Mouse (Mus musculus) brain, embryonic 14.5 days (tissue): ENCODE data around the gene Lce1k. TPM values are rescaled to one million over a fixed set of nuclear protein-coding genes. Genes with fewer than 3 reads are reported as not detected.
"Not testable (repeated sequence)": the region's sequence is repeated elsewhere in the genome, so short reads cannot be mapped to it uniquely, and the experiment has no call there.

Experiments used
- DNase-seq: peaks from one replicate; pipeline ENCODE4 v3.0.0-alpha.2; 2011; ENCODE audit warnings: low read depth
- CTCF ChIP-seq: fragments of 200-500 bp; IDR thresholded peaks from 2 replicates; pipeline ENCODE4 v1.5.1; 2012; ENCODE audit warnings: inconsistent platforms, mild to moderate bottlenecking, moderate library complexity, borderline replicate concordance; ENCODE audit not compliant: insufficient read depth, insufficient read length; ENCODE audit errors: extremely low read depth
- POLR2A ChIP-seq: fragments of 200-500 bp; IDR thresholded peaks from 2 replicates; pipeline ENCODE4 v1.6.1; 2012; ENCODE audit warnings: mild to moderate bottlenecking, inconsistent platforms, borderline replicate concordance; ENCODE audit not compliant: poor library complexity, insufficient read depth, insufficient read length, severe bottlenecking; ENCODE audit errors: extremely low read depth
- polyA plus RNA-seq: library from polyadenylated mRNA; depleted of rRNA; stranded (reverse); fragments of >200 nt; gene quantifications from 2 replicates; pipeline ENCODE4 v1.2.3, GENCODE M21; 2012; rRNA removed

Lce1k gene
- polyA plus RNA-seq = not detected in 2 replicates

GRCm38 (mm10) chr3:92807791-92808190 is at the start of gene Lce1k:
Lce1k (minus strand) TSS chr3:92807891.
- TF ChIP-seq CTCF (no peak), POLR2A (no peak)

DNA sequence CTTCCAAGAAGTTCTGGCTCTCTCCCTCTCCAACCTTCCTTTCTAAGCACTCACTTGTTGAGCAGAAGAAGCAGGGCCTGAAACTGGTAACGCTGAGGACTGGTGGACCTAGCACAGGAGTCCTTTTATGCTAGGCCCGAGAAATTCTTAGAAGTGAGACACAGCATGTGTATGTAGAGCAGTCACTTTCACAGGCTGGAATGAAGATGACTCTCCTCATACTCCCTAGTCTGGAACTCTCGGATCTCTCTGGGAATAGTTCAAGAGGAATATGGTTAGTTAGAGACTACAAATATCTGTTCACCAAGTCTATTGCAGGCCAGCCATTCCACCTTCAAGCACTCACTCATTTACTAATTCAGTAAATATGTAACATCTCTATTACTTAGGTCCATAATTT is 43.5 kb upstream of the Lce1k start, which contains the start of gene Lce1l:
Gene Lce1l (minus strand): TSS at position 101 of the 400 bp plus-strand sequence.
- TF ChIP-seq POLR2A (no peak), CTCF (no peak)
- no peak for DNase-seq

More at GRCm38 (mm10) chr3:92807791-92808190, at the start of gene Lce1k:
- no peak for DNase-seq

- no peak for TF ChIP-seq CTCF
- no peak for DNase-seq
Observed at GRCm38 (mm10) chr3:92827108-92827507, 19.4 kb upstream of the Lce1k start, which contains the start of gene Kprp. Kprp (minus strand) TSS chr3:92827247.

DNA sequence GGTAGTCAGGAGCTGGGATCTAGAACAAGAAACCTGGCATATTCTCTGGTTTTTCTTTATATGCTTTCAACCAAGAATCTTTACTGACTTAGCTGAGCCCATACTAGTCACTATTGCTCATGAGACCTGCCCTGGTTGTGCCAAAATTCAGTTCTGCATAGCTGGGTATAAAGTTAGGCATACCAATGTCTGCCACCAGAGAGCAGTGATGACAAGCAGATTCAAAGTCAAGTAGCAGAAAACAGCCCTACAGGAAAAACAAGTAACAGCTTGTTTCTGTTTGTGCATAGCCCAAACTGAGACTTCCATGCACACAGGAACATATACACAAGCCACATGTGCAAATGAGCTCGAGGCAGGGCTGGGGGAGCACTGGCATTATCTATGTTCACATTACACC is 18.1 kb upstream of the Lce1k start:
- TF ChIP-seq CTCF (no peak), POLR2A (no peak)
- no peak for DNase-seq

DNA sequence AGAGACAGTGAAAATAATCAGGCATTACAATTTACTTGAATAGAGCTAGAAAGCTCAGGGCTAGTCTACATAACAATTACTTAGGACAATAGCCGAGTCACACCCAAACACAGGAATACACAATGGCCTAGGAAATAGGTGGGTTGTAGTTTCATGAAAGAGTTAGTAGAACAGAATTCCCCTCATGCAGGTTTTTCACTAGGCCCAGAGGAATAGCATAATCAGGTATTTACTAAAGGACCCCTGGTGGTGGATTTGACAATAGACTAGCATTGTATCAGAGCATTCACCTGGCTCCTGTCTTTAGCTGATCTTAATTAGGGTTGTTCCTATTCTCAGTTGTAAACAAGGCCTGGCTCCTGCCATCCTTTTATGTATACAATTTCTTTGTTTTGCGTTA is 8.3 kb upstream of the Lce1k start:
- not testable (repeated sequence) for DNase-seq

GRCm38 (mm10) chr3:92815581-92815980 is 7.9 kb upstream of the Lce1k start:
- TF ChIP-seq CTCF (no peak), POLR2A (no peak)
- no peak for DNase-seq

- DNase-seq = no peak
- TF ChIP-seq POLR2A (no peak), CTCF (no peak)
Observed at GRCm38 (mm10) chr3:92790414-92790813, 17.3 kb downstream of the Lce1k start, which contains the start of gene Lce1j. Lce1j (minus strand) TSS chr3:92790514.

- no peak for TF ChIP-seq POLR2A
- TF ChIP-seq CTCF = no peak
- DNase-seq = no peak
Observed at GRCm38 (mm10) chr3:92778799-92779198, 28.9 kb downstream of the Lce1k start, which contains the start of gene Lce1i. Lce1i (minus strand) TSS chr3:92778899.

GRCm38 (mm10) chr3:92771573-92771972 is 36.1 kb downstream of the Lce1k start:
- TF ChIP-seq CTCF = peak; percentile 30; the same call in 1 of the 2 replicates
- no peak for TF ChIP-seq POLR2A
- DNase-seq = peak; percentile 18

DNA sequence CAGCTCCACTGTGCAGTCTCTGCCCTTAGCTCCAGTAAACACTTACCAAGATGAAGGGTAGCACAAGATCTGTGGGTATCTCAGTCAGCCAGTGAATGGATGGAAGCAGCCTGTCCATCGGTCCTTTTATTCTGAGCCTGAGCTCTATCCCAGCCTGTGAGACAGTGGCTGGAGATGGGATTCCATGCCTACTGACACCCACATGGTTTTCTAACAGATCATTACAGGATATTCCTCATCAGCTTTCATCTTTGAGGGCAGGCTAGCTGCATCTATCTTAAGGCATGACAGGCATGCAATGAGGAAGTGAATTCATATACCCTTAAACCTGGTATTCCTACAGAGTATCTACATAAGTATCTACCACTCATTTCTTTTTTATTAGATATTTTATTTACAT is 42.7 kb downstream of the Lce1k start, which contains the start of gene Lce1h:
Gene Lce1h (minus strand): TSS at position 101 of the 400 bp plus-strand sequence.
- TF ChIP-seq POLR2A (no peak), CTCF (no peak)
- DNase-seq = no peak

Other genes starting within 250 kb of the Lce1k start
- not detected in 2 replicates for gene Ivl, start 234.2 kb downstream of the Lce1k start, polyA plus RNA-seq
- gene Smcp, start 218.9 kb downstream of the Lce1k start, polyA plus RNA-seq = not detected in 2 replicates
- not detected in 2 replicates for gene 2210017I01Rik, start 200.4 kb downstream of the Lce1k start, polyA plus RNA-seq
- gene Lce6a, start 186.2 kb downstream of the Lce1k start, polyA plus RNA-seq = not detected in 2 replicates
- gene Lce1a1, start 159.6 kb downstream of the Lce1k start, polyA plus RNA-seq = not detected in 2 replicates
- gene Lce1b, start 151.0 kb downstream of the Lce1k start, polyA plus RNA-seq = not detected in 2 replicates
- gene Lce1a2, start 137.6 kb downstream of the Lce1k start, polyA plus RNA-seq = not detected in 2 replicates
- gene Lce1c, start 128.6 kb downstream of the Lce1k start, polyA plus RNA-seq = not detected in 2 replicates
- gene Lce1d, start 120.7 kb downstream of the Lce1k start, polyA plus RNA-seq = not detected in 2 replicates
- not detected in 2 replicates for gene Lce1e, start 98.8 kb downstream of the Lce1k start, polyA plus RNA-seq
- not detected in 2 replicates for gene Lce1f, start 87.5 kb downstream of the Lce1k start, polyA plus RNA-seq
- not detected in 2 replicates for gene Gm38119, start 68.8 kb downstream of the Lce1k start, polyA plus RNA-seq
- gene Lce1g, start 55.6 kb downstream of the Lce1k start, polyA plus RNA-seq = not detected in 2 replicates
- gene Lce1h, start 42.8 kb downstream of the Lce1k start, polyA plus RNA-seq = not detected in 2 replicates
- not detected in 2 replicates for gene Lce1i, start 29.0 kb downstream of the Lce1k start, polyA plus RNA-seq
- gene Lce1j, start 17.4 kb downstream of the Lce1k start, polyA plus RNA-seq = not detected in 2 replicates
- not detected in 2 replicates for gene Kprp, start 19.4 kb upstream of the Lce1k start, polyA plus RNA-seq
- not detected in 2 replicates for gene Lce1l, start 43.4 kb upstream of the Lce1k start, polyA plus RNA-seq
- not detected in 2 replicates for gene 2310050C09Rik, start 62.3 kb upstream of the Lce1k start, polyA plus RNA-seq
- not detected in 2 replicates for gene Lce3a, start 118.3 kb upstream of the Lce1k start, polyA plus RNA-seq
- not detected in 2 replicates for gene Lce3b, start 125.1 kb upstream of the Lce1k start, polyA plus RNA-seq
- gene Lce3c, start 136.6 kb upstream of the Lce1k start, polyA plus RNA-seq = not detected in 2 replicates
- not detected in 2 replicates for gene Lce3d, start 149.5 kb upstream of the Lce1k start, polyA plus RNA-seq
- not detected in 2 replicates for gene Lce3e, start 159.2 kb upstream of the Lce1k start, polyA plus RNA-seq
- not detected in 2 replicates for gene Lce3f, start 184.3 kb upstream of the Lce1k start, polyA plus RNA-seq
- gene Crct1, start 207.8 kb upstream of the Lce1k start, polyA plus RNA-seq = 0.59 and 1.0 TPM in 2 replicates
- gene Lce1m, start 211.2 kb upstream of the Lce1k start, polyA plus RNA-seq = not detected in 2 replicates